Mouse (Mus musculus): ENCODE measurements at regions not wholly inside any gene's neighbourhood (a gene's known extent, or its start where the extent isn't known, plus 50 kb on each side); places are given as distances from the start of the nearest gene placed in this dataset.
A peak's percentile ranks its signal among the peaks of the same experiment; 100 is the strongest.

- H3K27ac ChIP-seq (ENCODE audit: insufficient read depth, low read depth, low read length), result no peak overlapping the region
Observed at GRCm38 (mm10) chr5:17111556-17111955, 261.4 kb upstream of the Speer4f2 start.

GRCm38 (mm10) chr5:17112026-17112425 lies 261.0 kb upstream of the Speer4f2 start:
- DNase-seq, result peak; percentile 64
- no peak overlapping the region for H3K27ac ChIP-seq (ENCODE audit: insufficient read depth, low read depth, low read length)
- peaks cover 6% of the 10 kb centered on the region; the same call in 1 of the 2 replicates for H3K4me1 ChIP-seq (ENCODE audit: control insufficient read depth, insufficient read depth, low read length)
- TF ChIP-seq CTCF (conservative IDR thresholded peaks at IDR 0.05; ENCODE audit: insufficient read depth, insufficient read length, low read depth, low read length) (no peak), POLR2A (IDR thresholded peaks at IDR 0.05; ENCODE audit: low read depth, low read length) (no peak)
- no peak overlapping the region for H3K4me3 ChIP-seq (ENCODE audit: insufficient read depth, low read depth, low read length)
- no peaks in the 10 kb centered on the region for H3K27me3 ChIP-seq (replicated peaks; ENCODE audit: control insufficient read depth, insufficient read depth, low read length)
- no peaks in the 10 kb centered on the region for H3K36me3 ChIP-seq (ENCODE audit: control insufficient read depth, insufficient read depth, low read length)
- WGBS, result 19% methylated on average over 2 of the region's 2 CpGs

More at GRCm38 (mm10) chr5:17111556-17111955, 261.4 kb upstream of the Speer4f2 start:
- Histone ChIP-seq H3K4me3 (ENCODE audit: insufficient read depth, low read depth, low read length) (no peak overlapping the region), H3K4me1 (ENCODE audit: control insufficient read depth, insufficient read depth, low read length) (peaks cover 6% of the 10 kb centered on the region; the same call in 1 of the 2 replicates), H3K27me3 (replicated peaks; ENCODE audit: control insufficient read depth, insufficient read depth, low read length) (no peaks in the 10 kb centered on the region), H3K36me3 (ENCODE audit: control insufficient read depth, insufficient read depth, low read length) (no peaks in the 10 kb centered on the region)
- no peak for DNase-seq
- WGBS, result 79% methylated on average over 1 of the region's 1 CpGs
- TF ChIP-seq POLR2A (IDR thresholded peaks at IDR 0.05; ENCODE audit: low read depth, low read length) (no peak), CTCF (conservative IDR thresholded peaks at IDR 0.05; ENCODE audit: insufficient read depth, insufficient read length, low read depth, low read length) (no peak)

GRCm38 (mm10) chr5:17115035-17115434 lies 257.9 kb upstream of the Speer4f2 start:
- Histone ChIP-seq H3K27ac (ENCODE audit: insufficient read depth, low read depth, low read length) (no peak overlapping the region), H3K36me3 (ENCODE audit: control insufficient read depth, insufficient read depth, low read length) (no peaks in the 10 kb centered on the region), H3K4me3 (ENCODE audit: insufficient read depth, low read depth, low read length) (no peak overlapping the region), H3K27me3 (replicated peaks; ENCODE audit: control insufficient read depth, insufficient read depth, low read length) (no peaks in the 10 kb centered on the region), H3K4me1 (ENCODE audit: control insufficient read depth, insufficient read depth, low read length) (peaks cover 6% of the 10 kb centered on the region; the same call in 1 of the 2 replicates)
- DNase-seq, result no peak
- no peak for TF ChIP-seq POLR2A (IDR thresholded peaks at IDR 0.05; ENCODE audit: low read depth, low read length)
- TF ChIP-seq CTCF (conservative IDR thresholded peaks at IDR 0.05; ENCODE audit: insufficient read depth, insufficient read length, low read depth, low read length), result no peak
- WGBS, result 63% methylated on average over 3 of the region's 3 CpGs

- 62% methylated on average over 3 of the region's 3 CpGs for WGBS
- DNase-seq, result no peak
- no peaks in the 10 kb centered on the region for H3K36me3 ChIP-seq (ENCODE audit: control insufficient read depth, insufficient read depth, low read length)
- peaks cover 6% of the 10 kb centered on the region; the same call in 1 of the 2 replicates for H3K4me1 ChIP-seq (ENCODE audit: control insufficient read depth, insufficient read depth, low read length)
- no peak for TF ChIP-seq CTCF (conservative IDR thresholded peaks at IDR 0.05; ENCODE audit: insufficient read depth, insufficient read length, low read depth, low read length)
- TF ChIP-seq POLR2A (IDR thresholded peaks at IDR 0.05; ENCODE audit: low read depth, low read length), result no peak
- H3K27me3 ChIP-seq (replicated peaks; ENCODE audit: control insufficient read depth, insufficient read depth, low read length), result no peaks in the 10 kb centered on the region
- no peak overlapping the region for H3K27ac ChIP-seq (ENCODE audit: insufficient read depth, low read depth, low read length)
- H3K4me3 ChIP-seq (ENCODE audit: insufficient read depth, low read depth, low read length), result no peak overlapping the region
Observed at GRCm38 (mm10) chr5:17116072-17116471, 256.9 kb upstream of the Speer4f2 start.

DNA sequence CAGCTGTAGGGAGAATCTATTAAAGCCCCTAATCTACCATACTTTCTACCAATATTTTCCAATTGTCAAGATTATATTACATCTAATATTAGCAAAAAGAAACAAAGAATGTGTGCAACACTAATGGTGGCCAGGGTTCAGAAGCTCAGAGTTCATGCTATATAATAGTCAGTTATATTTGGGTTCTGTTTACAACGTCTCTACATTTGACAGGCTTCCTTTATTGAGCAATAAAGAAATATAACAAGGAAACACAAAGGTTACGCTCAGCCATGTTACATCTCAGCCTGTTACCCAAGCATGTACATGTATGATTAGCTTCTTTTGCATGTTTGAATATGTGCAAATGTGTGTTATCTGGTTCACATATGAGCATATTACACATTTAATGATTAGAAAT lies 247.7 kb upstream of the Speer4f2 start:
- 77% methylated on average over 2 of the region's 2 CpGs for whole genome bisulfite sequencing
- no peak for DNase-seq
- no peak overlapping the region for H3K4me3 ChIP-seq (ENCODE audit: insufficient read depth, low read depth, low read length)
- no peaks in the 10 kb centered on the region for H3K4me1 ChIP-seq (ENCODE audit: control insufficient read depth, insufficient read depth, low read length)
- H3K27ac ChIP-seq (ENCODE audit: insufficient read depth, low read depth, low read length), result no peak overlapping the region
- no peak for TF ChIP-seq POLR2A (IDR thresholded peaks at IDR 0.05; ENCODE audit: low read depth, low read length)
- no peak for TF ChIP-seq CTCF (conservative IDR thresholded peaks at IDR 0.05; ENCODE audit: insufficient read depth, insufficient read length, low read depth, low read length)
- no peaks in the 10 kb centered on the region for H3K27me3 ChIP-seq (replicated peaks; ENCODE audit: control insufficient read depth, insufficient read depth, low read length)
- H3K36me3 ChIP-seq (ENCODE audit: control insufficient read depth, insufficient read depth, low read length), result no peaks in the 10 kb centered on the region

DNA sequence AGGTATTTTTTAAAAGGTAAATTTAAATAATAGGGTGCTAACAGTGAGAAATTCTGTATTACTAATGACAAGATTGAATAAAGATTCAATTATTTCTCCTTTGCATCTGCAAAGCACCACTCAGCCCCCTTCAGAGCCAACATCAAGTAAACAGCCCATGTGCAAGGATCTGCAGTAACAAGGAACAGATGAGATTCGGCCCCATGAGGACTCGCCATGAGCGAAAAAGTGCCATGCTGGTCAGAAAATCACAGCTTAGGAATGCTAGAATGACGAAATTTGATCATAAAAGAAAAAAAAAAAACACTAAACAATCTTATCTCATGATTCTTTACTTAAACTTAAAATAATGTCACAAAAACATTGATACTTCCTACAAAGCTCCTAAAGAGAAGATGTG lies 245.5 kb upstream of the Speer4f2 start:
- H3K27me3 ChIP-seq (replicated peaks; ENCODE audit: control insufficient read depth, insufficient read depth, low read length), result no peaks in the 10 kb centered on the region
- TF ChIP-seq CTCF (conservative IDR thresholded peaks at IDR 0.05; ENCODE audit: insufficient read depth, insufficient read length, low read depth, low read length), result no peak
- no peak for TF ChIP-seq POLR2A (IDR thresholded peaks at IDR 0.05; ENCODE audit: low read depth, low read length)
- no peak for DNase-seq
- no peak overlapping the region for H3K27ac ChIP-seq (ENCODE audit: insufficient read depth, low read depth, low read length)
- no peaks in the 10 kb centered on the region for H3K4me1 ChIP-seq (ENCODE audit: control insufficient read depth, insufficient read depth, low read length)
- 84% methylated on average over 4 of the region's 4 CpGs for WGBS
- no peaks in the 10 kb centered on the region for H3K36me3 ChIP-seq (ENCODE audit: control insufficient read depth, insufficient read depth, low read length)
- no peak overlapping the region for H3K4me3 ChIP-seq (ENCODE audit: insufficient read depth, low read depth, low read length)

GRCm38 (mm10) chr5:17135489-17135888 lies 237.5 kb upstream of the Speer4f2 start:
- Histone ChIP-seq H3K36me3 (ENCODE audit: control insufficient read depth, insufficient read depth, low read length) (no peaks in the 10 kb centered on the region), H3K27ac (ENCODE audit: insufficient read depth, low read depth, low read length) (no peak overlapping the region), H3K27me3 (replicated peaks; ENCODE audit: control insufficient read depth, insufficient read depth, low read length) (no peaks in the 10 kb centered on the region; the same call in 1 of the 2 replicates), H3K4me1 (ENCODE audit: control insufficient read depth, insufficient read depth, low read length) (no peaks in the 10 kb centered on the region), H3K4me3 (ENCODE audit: insufficient read depth, low read depth, low read length) (no peak overlapping the region)
- no peak for DNase-seq
- TF ChIP-seq POLR2A (IDR thresholded peaks at IDR 0.05; ENCODE audit: low read depth, low read length) (no peak), CTCF (conservative IDR thresholded peaks at IDR 0.05; ENCODE audit: insufficient read depth, insufficient read length, low read depth, low read length) (no peak)
- WGBS, result 50% methylated on average over 5 of the region's 5 CpGs
